Mouse (Mus musculus): Measurements from ENCODE around the gene Uhrf1bp1. TPM values are rescaled to one million over a fixed set of nuclear protein-coding genes. Genes with fewer than 3 reads are reported as not detected.

The Uhrf1bp1 gene
- polyA plus RNA-seq (2014; fragmentation: Nextera tagmentation; extraction: Ambion mirVana): 6.2 and 7.4 TPM in 2 replicates

- peak within 1 kb of the TSS; percentile 69 for H3K4me2 ChIP-seq (replicated peaks; ENCODE audit: low read depth, low read length)
- no peaks in the 10 kb centered on the region for H3K9me3 ChIP-seq (ENCODE audit: control insufficient read depth, low read length)
- H3K4me3 ChIP-seq (ENCODE audit: low read length): peak within 1 kb of the TSS; percentile 93
- peaks cover 23% of the 10 kb centered on the region for H3K4me1 ChIP-seq (ENCODE audit: control insufficient read depth, insufficient read depth, low read length)
- peak; percentile 81 for ATAC-seq (ENCODE audit: low FRiP score, low TSS enrichment)
- 1% methylated on average over 54 of the region's 54 CpGs for WGBS
- no peaks in the 10 kb centered on the region for H3K27me3 ChIP-seq (ENCODE audit: control insufficient read depth, insufficient read depth, low read length)
- H3K9ac ChIP-seq (ENCODE audit: low read depth, low read length): peak within 1 kb of the TSS; percentile 90
- peaks cover 24% of the 10 kb centered on the region for H3K36me3 ChIP-seq (ENCODE audit: control insufficient read depth, insufficient read depth, low read length)
- H3K27ac ChIP-seq (ENCODE audit: low read depth, low read length): peak within 1 kb of the TSS; percentile 81
Observed at GRCm38 (mm10) chr17:27856265-27856797, at the start of gene Uhrf1bp1. Gene Uhrf1bp1, plus strand, starts transcription at chr17:27856441.

DNA sequence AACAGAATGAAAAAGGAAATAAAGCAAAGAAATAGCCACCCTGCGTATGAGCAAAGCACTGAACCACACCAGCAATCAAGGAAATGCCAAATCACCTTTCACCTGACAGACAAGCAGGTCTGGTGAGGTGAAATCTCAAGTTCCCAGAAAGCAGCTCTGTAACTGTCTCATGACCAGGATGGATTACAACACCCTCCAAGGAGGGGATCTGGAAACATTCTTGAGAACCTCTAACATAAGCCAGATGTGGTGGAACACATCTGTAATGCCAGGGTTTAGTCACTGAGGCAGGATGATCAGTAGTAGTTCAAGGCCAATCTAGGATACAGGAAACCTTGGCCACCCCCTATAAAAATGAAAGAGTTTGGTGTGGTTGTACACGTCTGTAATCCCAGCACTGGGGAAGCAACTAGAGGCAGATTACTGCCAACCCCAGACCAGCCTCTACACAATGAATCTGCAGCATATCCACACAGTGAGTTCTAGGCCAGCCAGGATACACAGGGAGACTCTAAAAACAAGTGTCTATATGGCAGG, 48.6 kb upstream of the Uhrf1bp1 start:
- Histone ChIP-seq H3K9me3 (ENCODE audit: control insufficient read depth, low read length) (no peaks in the 10 kb centered on the region), H3K36me3 (ENCODE audit: control insufficient read depth, insufficient read depth, low read length) (no peaks in the 10 kb centered on the region), H3K9ac (ENCODE audit: low read depth, low read length) (no peak overlapping the region), H3K27ac (ENCODE audit: low read depth, low read length) (no peak overlapping the region), H3K27me3 (ENCODE audit: control insufficient read depth, insufficient read depth, low read length) (no peaks in the 10 kb centered on the region), H3K4me3 (ENCODE audit: low read length) (no peak overlapping the region), H3K4me1 (ENCODE audit: control insufficient read depth, insufficient read depth, low read length) (no peaks in the 10 kb centered on the region), H3K4me2 (replicated peaks; ENCODE audit: low read depth, low read length) (no peak overlapping the region)
- no peak for ATAC-seq (ENCODE audit: low FRiP score, low TSS enrichment)
- 73% methylated on average over 2 of the region's 2 CpGs for WGBS

DNA sequence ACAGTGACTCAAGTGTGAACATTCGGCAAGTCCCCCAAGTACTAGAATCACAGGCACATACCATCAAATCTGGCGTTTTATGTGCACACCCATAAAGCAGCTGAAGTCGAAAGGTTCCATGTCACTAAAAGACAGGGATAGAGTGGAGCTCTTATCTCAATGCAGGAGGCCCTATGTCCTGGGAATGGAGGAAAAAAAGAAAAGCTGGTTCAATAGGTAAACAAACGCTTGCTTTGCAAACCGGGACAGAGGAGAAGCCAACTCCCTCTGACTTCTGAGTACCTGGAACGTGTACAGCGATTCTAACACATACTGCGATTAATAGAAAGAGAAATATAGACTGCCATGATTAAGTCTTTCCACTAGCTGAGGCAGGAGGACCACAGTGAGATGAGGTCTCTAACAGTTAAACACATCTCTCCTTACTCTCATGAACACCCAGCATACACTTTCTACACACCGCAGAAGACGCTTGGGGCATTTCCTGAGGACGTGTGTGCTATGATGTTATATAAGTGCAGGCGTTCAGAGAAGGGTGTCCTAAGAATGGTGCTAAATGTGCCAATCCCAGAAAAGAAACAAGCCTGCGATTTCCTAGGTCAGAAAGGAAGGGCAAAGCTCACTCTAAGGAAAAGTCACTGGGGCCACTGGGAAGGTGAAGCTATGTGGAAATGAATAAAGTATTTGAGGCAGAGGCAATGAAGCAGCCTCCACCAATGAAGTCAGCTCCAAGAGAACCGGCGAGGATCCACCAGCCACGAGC, 45.5 kb upstream of the Uhrf1bp1 start:
- Histone ChIP-seq H3K4me3 (ENCODE audit: low read length) (no peak overlapping the region), H3K27ac (ENCODE audit: low read depth, low read length) (no peak overlapping the region), H3K4me2 (replicated peaks; ENCODE audit: low read depth, low read length) (no peak overlapping the region), H3K9ac (ENCODE audit: low read depth, low read length) (no peak overlapping the region), H3K27me3 (ENCODE audit: control insufficient read depth, insufficient read depth, low read length) (no peaks in the 10 kb centered on the region), H3K4me1 (ENCODE audit: control insufficient read depth, insufficient read depth, low read length) (no peaks in the 10 kb centered on the region), H3K9me3 (ENCODE audit: control insufficient read depth, low read length) (no peaks in the 10 kb centered on the region), H3K36me3 (ENCODE audit: control insufficient read depth, insufficient read depth, low read length) (no peaks in the 10 kb centered on the region)
- no peak for ATAC-seq (ENCODE audit: low FRiP score, low TSS enrichment)
- WGBS: 80% methylated on average over 16 of the region's 16 CpGs

DNA sequence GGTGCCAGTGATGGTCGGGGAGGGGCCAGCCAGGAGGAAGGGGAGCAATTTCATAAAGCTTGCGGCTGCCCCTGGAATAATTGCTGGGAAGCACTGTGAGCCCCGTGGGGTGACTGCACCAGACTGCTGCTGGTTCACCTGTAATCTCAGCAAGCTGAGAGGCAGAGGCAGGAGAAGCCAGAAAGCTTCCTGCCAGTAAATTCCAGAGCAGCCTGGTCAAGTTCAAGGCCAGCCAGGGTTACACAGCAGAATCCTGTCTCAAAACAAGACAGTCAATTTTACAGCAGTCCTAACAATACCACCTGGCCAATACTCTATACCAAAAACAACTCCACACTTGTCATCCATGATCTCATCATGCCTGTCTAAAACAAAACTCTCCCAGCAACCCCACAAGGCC, 44.3 kb upstream of the Uhrf1bp1 start:
- no peaks in the 10 kb centered on the region for H3K9me3 ChIP-seq (ENCODE audit: control insufficient read depth, low read length)
- no peak overlapping the region for H3K27ac ChIP-seq (ENCODE audit: low read depth, low read length)
- H3K27me3 ChIP-seq (ENCODE audit: control insufficient read depth, insufficient read depth, low read length): no peaks in the 10 kb centered on the region
- no peak for ATAC-seq (ENCODE audit: low FRiP score, low TSS enrichment)
- WGBS: 79% methylated on average over 3 of the region's 3 CpGs
- no peaks in the 10 kb centered on the region for H3K4me1 ChIP-seq (ENCODE audit: control insufficient read depth, insufficient read depth, low read length)
- H3K4me3 ChIP-seq (ENCODE audit: low read length): no peak overlapping the region
- no peaks in the 10 kb centered on the region for H3K36me3 ChIP-seq (ENCODE audit: control insufficient read depth, insufficient read depth, low read length)
- H3K4me2 ChIP-seq (replicated peaks; ENCODE audit: low read depth, low read length): no peak overlapping the region
- H3K9ac ChIP-seq (ENCODE audit: low read depth, low read length): no peak overlapping the region

DNA sequence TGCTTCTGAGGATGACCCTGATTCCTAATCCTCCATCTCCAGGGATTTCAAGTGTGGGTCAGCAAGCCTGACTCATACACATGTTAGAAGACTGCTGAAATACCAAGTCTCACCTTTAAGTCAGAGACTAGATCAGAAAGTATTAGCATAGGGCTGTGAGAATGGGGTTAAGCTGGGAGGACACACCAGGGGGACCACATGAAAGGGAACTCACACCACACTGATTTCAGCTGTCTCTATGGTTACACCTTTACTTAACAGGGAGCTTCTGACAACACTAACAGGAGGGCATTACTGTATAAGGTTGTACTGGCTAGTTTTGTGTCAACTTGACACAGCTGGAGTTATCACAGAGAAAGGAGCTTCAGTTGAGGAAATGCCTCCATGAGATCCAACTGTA, 41.6 kb upstream of the Uhrf1bp1 start:
- no peaks in the 10 kb centered on the region for H3K27me3 ChIP-seq (ENCODE audit: control insufficient read depth, insufficient read depth, low read length)
- H3K4me2 ChIP-seq (replicated peaks; ENCODE audit: low read depth, low read length): no peak overlapping the region
- H3K4me3 ChIP-seq (ENCODE audit: low read length): no peak overlapping the region
- no peaks in the 10 kb centered on the region for H3K9me3 ChIP-seq (ENCODE audit: control insufficient read depth, low read length)
- ATAC-seq (ENCODE audit: low FRiP score, low TSS enrichment): no peak
- peaks cover 13% of the 10 kb centered on the region for H3K4me1 ChIP-seq (ENCODE audit: control insufficient read depth, insufficient read depth, low read length)
- H3K36me3 ChIP-seq (ENCODE audit: control insufficient read depth, insufficient read depth, low read length): no peaks in the 10 kb centered on the region
- H3K27ac ChIP-seq (ENCODE audit: low read depth, low read length): no peak overlapping the region
- no peak overlapping the region for H3K9ac ChIP-seq (ENCODE audit: low read depth, low read length)

GRCm38 (mm10) chr17:27819011-27819410, 37.2 kb upstream of the Uhrf1bp1 start:
- ATAC-seq (ENCODE audit: low FRiP score, low TSS enrichment): no peak
- H3K27me3 ChIP-seq (ENCODE audit: control insufficient read depth, insufficient read depth, low read length): no peaks in the 10 kb centered on the region
- no peak overlapping the region for H3K27ac ChIP-seq (ENCODE audit: low read depth, low read length)
- H3K36me3 ChIP-seq (ENCODE audit: control insufficient read depth, insufficient read depth, low read length): no peaks in the 10 kb centered on the region
- H3K4me2 ChIP-seq (replicated peaks; ENCODE audit: low read depth, low read length): peak overlapping the region; percentile 88
- peaks cover 13% of the 10 kb centered on the region for H3K4me1 ChIP-seq (ENCODE audit: control insufficient read depth, insufficient read depth, low read length)
- H3K9ac ChIP-seq (ENCODE audit: low read depth, low read length): peak overlapping the region; percentile 98
- 9% methylated on average over 7 of the region's 7 CpGs for WGBS
- peak overlapping the region; percentile 99 for H3K4me3 ChIP-seq (ENCODE audit: low read length)
- H3K9me3 ChIP-seq (ENCODE audit: control insufficient read depth, low read length): no peaks in the 10 kb centered on the region

GRCm38 (mm10) chr17:27819521-27819970, 36.7 kb upstream of the Uhrf1bp1 start:
- Histone ChIP-seq H3K36me3 (ENCODE audit: control insufficient read depth, insufficient read depth, low read length) (no peaks in the 10 kb centered on the region), H3K9ac (ENCODE audit: low read depth, low read length) (peak overlapping the region; percentile 98), H3K4me3 (ENCODE audit: low read length) (peak overlapping the region; percentile 99), H3K27me3 (ENCODE audit: control insufficient read depth, insufficient read depth, low read length) (no peaks in the 10 kb centered on the region), H3K4me2 (replicated peaks; ENCODE audit: low read depth, low read length) (peak overlapping the region; percentile 88), H3K9me3 (ENCODE audit: control insufficient read depth, low read length) (no peaks in the 10 kb centered on the region), H3K27ac (ENCODE audit: low read depth, low read length) (peak overlapping the region; percentile 80), H3K4me1 (ENCODE audit: control insufficient read depth, insufficient read depth, low read length) (peaks cover 13% of the 10 kb centered on the region)
- no peak for ATAC-seq (ENCODE audit: low FRiP score, low TSS enrichment)
- under 1% methylated on average over 20 of the region's 20 CpGs for WGBS

DNA sequence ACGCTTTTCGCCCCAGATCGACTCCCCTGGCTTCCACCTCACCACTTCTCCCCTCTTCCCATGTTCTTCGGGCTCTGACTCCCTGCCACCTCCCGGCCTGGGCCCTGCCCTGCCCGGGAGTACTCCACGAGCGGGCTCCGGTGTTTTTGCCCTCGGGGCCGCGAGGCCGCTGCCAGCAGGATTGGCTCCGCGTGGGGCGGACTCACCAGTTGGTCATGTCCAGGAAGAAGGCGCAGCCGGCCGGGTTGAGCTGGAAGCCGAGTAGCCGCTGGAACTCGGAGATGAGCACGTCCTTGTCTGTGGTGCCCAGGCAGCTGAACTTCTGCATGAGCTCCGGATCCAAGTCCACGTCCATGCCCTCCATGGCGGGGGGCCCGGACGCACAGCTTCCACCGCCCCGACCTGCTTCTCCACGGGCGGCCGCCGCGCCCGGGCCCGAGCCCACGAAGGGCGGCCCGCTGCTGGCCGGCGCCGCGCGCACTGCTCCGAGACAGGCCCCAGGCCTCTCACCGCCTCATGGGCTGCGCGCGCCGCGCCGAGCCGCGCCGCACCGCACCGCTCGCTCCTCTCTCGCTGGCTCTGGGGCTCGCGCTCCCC, 36.2 kb upstream of the Uhrf1bp1 start:
- H3K4me3 ChIP-seq (ENCODE audit: low read length): peak overlapping the region; percentile 99
- H3K36me3 ChIP-seq (ENCODE audit: control insufficient read depth, insufficient read depth, low read length): no peaks in the 10 kb centered on the region
- H3K4me2 ChIP-seq (replicated peaks; ENCODE audit: low read depth, low read length): peak overlapping the region; percentile 88
- peak; percentile 82 for ATAC-seq (ENCODE audit: low FRiP score, low TSS enrichment)
- no peaks in the 10 kb centered on the region for H3K9me3 ChIP-seq (ENCODE audit: control insufficient read depth, low read length)
- no peaks in the 10 kb centered on the region for H3K27me3 ChIP-seq (ENCODE audit: control insufficient read depth, insufficient read depth, low read length)
- H3K27ac ChIP-seq (ENCODE audit: low read depth, low read length): peak overlapping the region; percentile 80
- peaks cover 13% of the 10 kb centered on the region for H3K4me1 ChIP-seq (ENCODE audit: control insufficient read depth, insufficient read depth, low read length)
- WGBS: under 1% methylated on average over 45 of the region's 62 CpGs
- H3K9ac ChIP-seq (ENCODE audit: low read depth, low read length): peak overlapping the region; percentile 98

Measured in kidney, embryonic 14.5 days (tissue).